Mouse (Mus musculus): ENCODE data around the gene Trim24.

DNA sequence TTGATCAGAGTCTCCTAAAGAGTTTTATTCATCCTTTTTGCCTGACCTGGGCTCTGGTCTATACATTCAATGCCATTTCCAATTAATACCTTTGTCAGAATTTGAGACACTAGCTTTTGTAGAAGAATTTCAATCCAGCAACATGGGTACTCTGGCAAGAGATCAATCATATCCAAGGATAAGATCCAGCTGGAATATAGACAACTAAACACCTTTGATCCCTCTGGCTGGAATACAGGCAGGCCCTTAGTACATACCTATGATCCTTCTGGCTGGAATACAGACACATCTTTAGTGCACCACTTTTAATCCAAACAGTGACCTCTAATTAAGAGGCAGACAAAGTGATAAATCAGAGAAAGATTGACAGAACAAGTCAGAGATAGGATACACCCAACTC is 3.1 kb downstream of the Trim24 start:
- TF ChIP-seq CTCF (IDR thresholded peaks at IDR 0.05 in 2 of 3, conservative IDR thresholded peaks at IDR 0.05 in 1 of 3; ENCODE audit: control insufficient read depth in 1 of 3, insufficient read depth in 1 of 3, low read depth in 2 of 3, low read length in 3 of 3, poor library complexity in 1 of 3, severe bottlenecking in 1 of 3) (no peak), UBTF (IDR thresholded peaks at IDR 0.05; ENCODE audit: borderline replicate concordance, insufficient read depth, low read depth, low read length) (no peak), POLR2A (IDR thresholded peaks at IDR 0.05; ENCODE audit: control insufficient read depth in 1 of 2, insufficient read depth in 1 of 2, low read depth in 1 of 2, low read length in 2 of 2, poor library complexity in 1 of 2) (no peak)

Data from MEL (cell line).